Mouse (Mus musculus) C2C12 (cell line): ENCODE results near the gene Tacc2.

Source experiments
- CTCF ChIP-seq: IDR thresholded peaks from one replicate; pipeline ENCODE4 v1.5.1; 2011; ENCODE audit not compliant: control insufficient read depth, insufficient read depth, insufficient read length
- MAX ChIP-seq: IDR thresholded peaks from one replicate; pipeline ENCODE4 v1.6.1; 2011; ENCODE audit warnings: mild to moderate bottlenecking, control low read depth
- MYOD1 ChIP-seq: IDR thresholded peaks from one replicate; pipeline ENCODE4 v1.6.1; 2011; ENCODE audit warnings: low read depth; ENCODE audit not compliant: control insufficient read depth, insufficient read length

DNA sequence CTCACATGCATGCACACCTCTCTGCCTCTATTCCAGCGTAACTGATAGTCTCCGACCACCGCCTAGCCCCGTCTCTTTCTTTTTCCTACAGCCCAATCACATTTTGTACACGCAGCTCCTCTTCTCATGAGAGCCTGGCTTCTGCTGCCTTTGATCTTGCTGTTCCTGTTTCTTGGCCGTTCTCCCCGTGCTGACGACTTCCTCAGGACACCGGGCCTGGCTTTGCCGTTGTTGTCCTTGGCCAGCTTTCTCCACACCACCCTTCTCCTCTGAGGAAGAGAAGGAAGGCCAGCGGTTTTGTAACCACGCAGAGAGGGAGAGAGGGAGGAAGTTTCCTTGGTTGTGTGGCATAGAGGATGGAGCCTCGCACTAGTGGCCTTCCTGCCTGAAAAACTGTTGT, 80.5 kb downstream of the Tacc2 start:
- no peak for TF ChIP-seq CTCF
- TF ChIP-seq MAX: no peak
- no peak for TF ChIP-seq MYOD1
